In genomic region chr2:58486441-58487278, GRCm38 (mm10) we compare ENCODE assay signal across 15 mouse cellular contexts. TPM values are rescaled to one million over a fixed set of nuclear protein-coding genes. Genes with fewer than 3 reads are reported as not detected.
DNase-seq lines count a peak whose midpoint lies in the region; ATAC-seq and TF ChIP-seq lines count a peak whose summit lies in the region.
"Had no signal": no experiment of that assay in that cellular context is flagged by ENCODE, and none has a peak within 500 bp of the region (broad histone marks: within the 10 kb centered on the region; RNA-seq: fewer than 3 reads in every experiment).

No protein-coding gene starts in this region.

- no peaks in the 10 kb centered on the region for H3K9me3 ChIP-seq in heart, embryonic 15.5 days (replicated peaks)
- no peaks in the 10 kb centered on the region for H3K9me3 ChIP-seq in forebrain, embryonic 12.5 days
- H3K9me3 ChIP-seq in lung, embryonic 16.5 days (ENCODE audit: control insufficient read depth, low read length), result no peaks in the 10 kb centered on the region

- no peak for DNase-seq in heart, adult 2 months
- peak; percentile 37 for DNase-seq in R1 (ENCODE audit: low read depth, low spot score)
- DNase-seq in Muller cell, postnatal 12 days (ENCODE audit: inconsistent ontology term), result no peak
- no peak for DNase-seq in layer of hippocampus, adult 2 months (ENCODE audit: low spot score in 2 of 2)
- DNase-seq in spleen, postnatal 4 days (ENCODE audit: low spot score in 2 of 2), result no peak

- intact Hi-C loops in heart, adult 2 months (cut with DNase I), result no loop called here

- H3K4me2 ChIP-seq in heart, embryonic 15.5 days, result no peak overlapping the region
- H3K4me2 ChIP-seq in forebrain, embryonic 12.5 days, result no peak overlapping the region
- no peak overlapping the region for H3K4me2 ChIP-seq in lung, embryonic 16.5 days (ENCODE audit: low read depth, low read length)

- H3K27me3 ChIP-seq in heart, embryonic 15.5 days, result no peaks in the 10 kb centered on the region
- no peaks in the 10 kb centered on the region for H3K27me3 ChIP-seq in heart, adult 2 months (ENCODE audit: control insufficient read depth, insufficient read depth, low read length)
- no peaks in the 10 kb centered on the region for H3K27me3 ChIP-seq in forebrain, embryonic 12.5 days
- H3K27me3 ChIP-seq in lung, embryonic 16.5 days (ENCODE audit: control insufficient read depth, insufficient read depth, low read depth, low read length), result no peaks in the 10 kb centered on the region
- H3K27me3 ChIP-seq: CH12.LX had no signal

- TF ChIP-seq EP300 in heart, adult 2 months (IDR thresholded peaks at IDR 0.05; ENCODE audit: insufficient read depth, low read depth, low read length), result no peak

- peaks cover 61% of the 10 kb centered on the region for H3K4me1 ChIP-seq in heart, embryonic 15.5 days (replicated peaks)
- H3K4me1 ChIP-seq in heart, adult 2 months (ENCODE audit: control insufficient read depth, insufficient read depth, low read length), result peaks cover 19% of the 10 kb centered on the region
- peaks cover 32% of the 10 kb centered on the region for H3K4me1 ChIP-seq in forebrain, embryonic 12.5 days
- peaks cover 36% of the 10 kb centered on the region for H3K4me1 ChIP-seq in lung, embryonic 16.5 days (replicated peaks; ENCODE audit: control insufficient read depth, insufficient read depth, low read length)

- no peak overlapping the region for H3K4me3 ChIP-seq in heart, embryonic 15.5 days
- H3K4me3 ChIP-seq in heart, adult 2 months, result no peak overlapping the region
- H3K4me3 ChIP-seq in forebrain, embryonic 12.5 days (replicated peaks), result no peak overlapping the region
- H3K4me3 ChIP-seq in lung, embryonic 16.5 days (ENCODE audit: low read length), result no peak overlapping the region
- no peak overlapping the region for H3K4me3 ChIP-seq in layer of hippocampus, adult 2 months

- 62% methylated on average over 14 of the region's 14 CpGs for WGBS in heart, embryonic 15.5 days
- 71% methylated on average over 14 of the region's 14 CpGs for WGBS in heart, adult 2 months
- 54% methylated on average over 14 of the region's 14 CpGs for WGBS in forebrain, embryonic 12.5 days
- 43% methylated on average over 14 of the region's 14 CpGs for WGBS in lung, embryonic 16.5 days

- TF ChIP-seq POLR2A in heart, adult 2 months (IDR thresholded peaks at IDR 0.05; ENCODE audit: insufficient read depth, low read depth, low read length), result no peak

- no peak overlapping the region for H3K9ac ChIP-seq in heart, embryonic 15.5 days
- H3K9ac ChIP-seq in heart, adult 2 months (ENCODE audit: low read depth, low read length), result no peak overlapping the region
- no peak overlapping the region for H3K9ac ChIP-seq in forebrain, embryonic 12.5 days
- H3K9ac ChIP-seq in lung, embryonic 16.5 days (ENCODE audit: low read length), result no peak overlapping the region

- TF ChIP-seq CTCF in heart, adult 2 months (IDR thresholded peaks at IDR 0.05), result no peak
- TF ChIP-seq CTCF in layer of hippocampus, adult 2 months (conservative IDR thresholded peaks at IDR 0.05), result no peak

- H3K79me2 ChIP-seq in heart, adult 2 months (replicated peaks; ENCODE audit: control insufficient read depth, insufficient read depth, low read length), result peaks cover 3% of the 10 kb centered on the region

- no peak for ATAC-seq in heart, embryonic 15.5 days (replicated peaks; ENCODE audit: insufficient number of reproducible peaks, insufficient read depth, low FRiP score, low read depth)
- ATAC-seq in forebrain, embryonic 12.5 days (ENCODE audit: low FRiP score), result 0 out of 2 replicates have a peak, but pooled peaks have one; percentile 22
- ATAC-seq in lung, embryonic 16.5 days (ENCODE audit: low read depth), result no peak

- 0 out of 2 replicates have a peak overlapping the region, but pooled peaks have one; percentile 2 for H3K27ac ChIP-seq in heart, embryonic 15.5 days
- H3K27ac ChIP-seq in heart, adult 2 months, result no peak overlapping the region; the same call in 1 of the 2 replicates
- H3K27ac ChIP-seq in forebrain, embryonic 12.5 days, result 0 out of 2 replicates have a peak overlapping the region, but pooled peaks have one; percentile 31
- peak overlapping the region; percentile 23; the same call in 1 of the 2 replicates for H3K27ac ChIP-seq in lung, embryonic 16.5 days (ENCODE audit: low read length)
- H3K27ac ChIP-seq in layer of hippocampus, adult 2 months, result no peak overlapping the region

- H3K36me3 ChIP-seq in heart, embryonic 15.5 days, result no peaks in the 10 kb centered on the region
- H3K36me3 ChIP-seq in heart, adult 2 months (ENCODE audit: control insufficient read depth, insufficient read depth, low read length), result peaks cover 2% of the 10 kb centered on the region
- no peaks in the 10 kb centered on the region for H3K36me3 ChIP-seq in forebrain, embryonic 12.5 days (replicated peaks)
- no peaks in the 10 kb centered on the region for H3K36me3 ChIP-seq in lung, embryonic 16.5 days (ENCODE audit: control insufficient read depth, insufficient read depth, low read length)

RNA-seq across cellular contexts. Expression of gene Gm17409, which starts 16.7 kb away (rescaled TPM):
- polyA plus RNA-seq in heart, embryonic 15.5 days (2015; fragmentation: Nextera tagmentation; extraction: Ambion mirVana), result not detected in 2 replicates
- not detected for total RNA-seq in heart, adult 2 months (2021)
- polyA plus RNA-seq in heart, adult 2 months (2012; rRNA removed), result not detected in 2 replicates
- 0.20 TPM in 1 of 2 replicates, not detected in the other for polyA plus RNA-seq in forebrain, embryonic 12.5 days (2016; fragmentation: Nextera tagmentation; extraction: Ambion mirVana)
- polyA plus RNA-seq in lung, embryonic 16.5 days (2015; fragmentation: Nextera tagmentation; extraction: Ambion mirVana), result not detected in 2 replicates
- not detected for total RNA-seq in layer of hippocampus, adult 2 months (2021)
- total RNA-seq: adrenal gland, adult 8-10 months; CH12.LX; common myeloid progenitor, adult 5-6 weeks; heart, adult 8-10 months; layer of hippocampus, postnatal 10 days; megakaryocyte, adult 5-6 weeks had no signal
- polyA plus RNA-seq: thymus, postnatal 0 days had no signal

Comparison
In these comparisons a context has a peak if more than half of its experiments do, and no peak if none do; other contexts are left out.
1. H3K27ac ChIP-seq: peak in heart, embryonic 15.5 days (single experiment), forebrain, embryonic 12.5 days (single experiment) and lung, embryonic 16.5 days (single experiment); none in heart, adult 2 months (single experiment) and layer of hippocampus, adult 2 months (single experiment).